Mouse (Mus musculus) neutrophil, adult 83 days (primary cell): ENCODE results near the gene Ubb. TPM values are rescaled to one million over a fixed set of nuclear protein-coding genes. Genes with fewer than 3 reads are reported as not detected.

Source experiments
- total RNA-seq, 2 experiments: library from RNA; stranded (reverse); gene quantifications; one replicate each; pipeline ENCODE4 v1.2.4; 2023

Ubb gene
- total RNA-seq = 1,000 to 10,000 TPM; 1,679 to 1,929 TPM

GRCm38 (mm10) chr11:62550727-62551225 lies at the start of gene Ubb:
TSS of gene Ubb (plus strand) at chr11:62551171.

GRCm38 (mm10) chr11:62539089-62539890 lies 11.7 kb upstream of the Ubb start, which contains the start of gene Cenpv:
TSS of gene Cenpv (minus strand) at chr11:62539261.

GRCm38 (mm10) chr11:62573959-62574702 lies 23.2 kb downstream of the Ubb start, which contains the start of gene Trpv2:
TSS of gene Trpv2 (plus strand) at chr11:62574486.

Other genes with a start within 250 kb of the Ubb start
- gene Pigl, start 92.7 kb upstream of the Ubb start, total RNA-seq = 10 to 100 TPM; 10.8 to 11.9 TPM
- gene Ncor1, start 92.6 kb upstream of the Ubb start, total RNA-seq = 100 to 1,000 TPM; 350 to 402 TPM
- gene Cenpv, start 11.9 kb upstream of the Ubb start, total RNA-seq = 1 to 10 TPM; 3.9 to 7.8 TPM
- gene Trpv2, start 23.3 kb downstream of the Ubb start, total RNA-seq = 10 to 100 TPM; 42.1 to 49.3 TPM
- gene Lrrc75a, start 97.4 kb downstream of the Ubb start, total RNA-seq = 1 to 10 TPM; 1.7 to 1.9 TPM
- gene Mmgt2, start 97.5 kb downstream of the Ubb start, total RNA-seq = 10 to 100 TPM; 10.7 to 11.7 TPM
- gene Zfp287, start 180.7 kb downstream of the Ubb start, total RNA-seq = under 1 TPM; 0.44 to 0.84 TPM
- gene Gm10428, start 201.9 kb downstream of the Ubb start, total RNA-seq = not detected
- under 1 TPM in 1 of 2 experiments, not detected in 1; 0.13 TPM for gene Zfp286, start 238.3 kb downstream of the Ubb start, total RNA-seq